Mouse (Mus musculus): ENCODE results near the gene Exoc3l2. TPM values are rescaled to one million over a fixed set of nuclear protein-coding genes. Genes with fewer than 3 reads are reported as not detected.

Gene Exoc3l2
- polyA plus RNA-seq, 1 experiment: 3.0 TPM

- H3K4me1 ChIP-seq (ENCODE audit: control insufficient read depth, insufficient read depth, low read length): no peaks in the 10 kb centered on the region
- no peak for TF ChIP-seq CTCF (IDR thresholded peaks at IDR 0.05; ENCODE audit: low read depth, low read length)
- no peak for TF ChIP-seq POLR2A (IDR thresholded peaks at IDR 0.05; ENCODE audit: insufficient read depth, low read length)
- TF ChIP-seq EP300 (IDR thresholded peaks at IDR 0.05; ENCODE audit: insufficient read depth, low read depth, low read length): no peak
- H3K27ac ChIP-seq (ENCODE audit: insufficient read depth, low read length): no peak overlapping the region
- H3K9me3 ChIP-seq (replicated peaks; ENCODE audit: control insufficient read depth, insufficient read depth, low read length, poor library complexity, severe bottlenecking): no peaks in the 10 kb centered on the region
- H3K4me3 ChIP-seq (ENCODE audit: low read depth, low read length): peak overlapping the region; percentile 37
- H3K9ac ChIP-seq (ENCODE audit: low read depth, poor library complexity, severe bottlenecking): 0 out of 2 replicates have a peak overlapping the region, but pooled peaks have one; percentile 6
- H3K36me3 ChIP-seq (ENCODE audit: control insufficient read depth, insufficient read depth, low read length, poor library complexity, severe bottlenecking): no peaks in the 10 kb centered on the region
- H3K27me3 ChIP-seq (ENCODE audit: control insufficient read depth, insufficient read depth, low read length, poor library complexity, severe bottlenecking): no peaks in the 10 kb centered on the region
These were observed 61.4 kb downstream of the Exoc3l2 start for GRCm38 (mm10) chr7:19524420-19525104.

- Histone ChIP-seq H3K27me3 (ENCODE audit: control insufficient read depth, insufficient read depth, low read length, poor library complexity, severe bottlenecking) (no peaks in the 10 kb centered on the region), H3K27ac (ENCODE audit: insufficient read depth, low read length) (no peak overlapping the region), H3K9ac (ENCODE audit: low read depth, poor library complexity, severe bottlenecking) (no peak overlapping the region), H3K36me3 (ENCODE audit: control insufficient read depth, insufficient read depth, low read length, poor library complexity, severe bottlenecking) (no peaks in the 10 kb centered on the region), H3K4me3 (ENCODE audit: low read depth, low read length) (no peak overlapping the region), H3K4me1 (ENCODE audit: control insufficient read depth, insufficient read depth, low read length) (no peaks in the 10 kb centered on the region), H3K9me3 (replicated peaks; ENCODE audit: control insufficient read depth, insufficient read depth, low read length, poor library complexity, severe bottlenecking) (no peaks in the 10 kb centered on the region)
- TF ChIP-seq CTCF (IDR thresholded peaks at IDR 0.05; ENCODE audit: low read depth, low read length) (no peak), POLR2A (IDR thresholded peaks at IDR 0.05; ENCODE audit: insufficient read depth, low read length) (no peak), EP300 (IDR thresholded peaks at IDR 0.05; ENCODE audit: insufficient read depth, low read depth, low read length) (no peak)
These were observed 62.0 kb downstream of the Exoc3l2 start for GRCm38 (mm10) chr7:19525105-19525481.

GRCm38 (mm10) chr7:19531077-19531476 lies 67.9 kb downstream of the Exoc3l2 start:
- H3K4me3 ChIP-seq (ENCODE audit: low read depth, low read length): no peak overlapping the region
- peaks cover 2% of the 10 kb centered on the region for H3K4me1 ChIP-seq (ENCODE audit: control insufficient read depth, insufficient read depth, low read length)
- H3K36me3 ChIP-seq (ENCODE audit: control insufficient read depth, insufficient read depth, low read length, poor library complexity, severe bottlenecking): no peaks in the 10 kb centered on the region
- H3K27me3 ChIP-seq (ENCODE audit: control insufficient read depth, insufficient read depth, low read length, poor library complexity, severe bottlenecking): no peaks in the 10 kb centered on the region
- no peak overlapping the region for H3K9ac ChIP-seq (ENCODE audit: low read depth, poor library complexity, severe bottlenecking)
- H3K9me3 ChIP-seq (replicated peaks; ENCODE audit: control insufficient read depth, insufficient read depth, low read length, poor library complexity, severe bottlenecking): no peaks in the 10 kb centered on the region
- TF ChIP-seq POLR2A (IDR thresholded peaks at IDR 0.05; ENCODE audit: insufficient read depth, low read length): no peak
- no peak for TF ChIP-seq EP300 (IDR thresholded peaks at IDR 0.05; ENCODE audit: insufficient read depth, low read depth, low read length)
- TF ChIP-seq CTCF (IDR thresholded peaks at IDR 0.05; ENCODE audit: low read depth, low read length): no peak
- H3K27ac ChIP-seq (ENCODE audit: insufficient read depth, low read length): no peak overlapping the region

- no peaks in the 10 kb centered on the region for H3K9me3 ChIP-seq (replicated peaks; ENCODE audit: control insufficient read depth, insufficient read depth, low read length, poor library complexity, severe bottlenecking)
- H3K36me3 ChIP-seq (ENCODE audit: control insufficient read depth, insufficient read depth, low read length, poor library complexity, severe bottlenecking): no peaks in the 10 kb centered on the region
- H3K27ac ChIP-seq (ENCODE audit: insufficient read depth, low read length): no peak overlapping the region
- no peak overlapping the region for H3K4me3 ChIP-seq (ENCODE audit: low read depth, low read length)
- TF ChIP-seq POLR2A (IDR thresholded peaks at IDR 0.05; ENCODE audit: insufficient read depth, low read length) (no peak), EP300 (IDR thresholded peaks at IDR 0.05; ENCODE audit: insufficient read depth, low read depth, low read length) (no peak), CTCF (IDR thresholded peaks at IDR 0.05; ENCODE audit: low read depth, low read length) (no peak)
- peaks cover 2% of the 10 kb centered on the region for H3K4me1 ChIP-seq (ENCODE audit: control insufficient read depth, insufficient read depth, low read length)
- H3K9ac ChIP-seq (ENCODE audit: low read depth, poor library complexity, severe bottlenecking): no peak overlapping the region
- H3K27me3 ChIP-seq (ENCODE audit: control insufficient read depth, insufficient read depth, low read length, poor library complexity, severe bottlenecking): no peaks in the 10 kb centered on the region
These were observed 69.1 kb downstream of the Exoc3l2 start for GRCm38 (mm10) chr7:19532240-19532639.

GRCm38 (mm10) chr7:19534676-19535075 lies 71.5 kb downstream of the Exoc3l2 start:
- H3K36me3 ChIP-seq (ENCODE audit: control insufficient read depth, insufficient read depth, low read length, poor library complexity, severe bottlenecking): no peaks in the 10 kb centered on the region
- H3K9me3 ChIP-seq (replicated peaks; ENCODE audit: control insufficient read depth, insufficient read depth, low read length, poor library complexity, severe bottlenecking): no peaks in the 10 kb centered on the region
- TF ChIP-seq POLR2A (IDR thresholded peaks at IDR 0.05; ENCODE audit: insufficient read depth, low read length) (no peak), CTCF (IDR thresholded peaks at IDR 0.05; ENCODE audit: low read depth, low read length) (no peak), EP300 (IDR thresholded peaks at IDR 0.05; ENCODE audit: insufficient read depth, low read depth, low read length) (no peak)
- no peak overlapping the region for H3K4me3 ChIP-seq (ENCODE audit: low read depth, low read length)
- H3K4me1 ChIP-seq (ENCODE audit: control insufficient read depth, insufficient read depth, low read length): peaks cover 2% of the 10 kb centered on the region
- no peak overlapping the region for H3K27ac ChIP-seq (ENCODE audit: insufficient read depth, low read length)
- no peaks in the 10 kb centered on the region for H3K27me3 ChIP-seq (ENCODE audit: control insufficient read depth, insufficient read depth, low read length, poor library complexity, severe bottlenecking)
- no peak overlapping the region for H3K9ac ChIP-seq (ENCODE audit: low read depth, poor library complexity, severe bottlenecking)

GRCm38 (mm10) chr7:19540771-19541566 lies 77.8 kb downstream of the Exoc3l2 start:
- no peaks in the 10 kb centered on the region for H3K36me3 ChIP-seq (ENCODE audit: control insufficient read depth, insufficient read depth, low read length, poor library complexity, severe bottlenecking)
- no peak overlapping the region for H3K27ac ChIP-seq (ENCODE audit: insufficient read depth, low read length)
- no peaks in the 10 kb centered on the region for H3K4me1 ChIP-seq (ENCODE audit: control insufficient read depth, insufficient read depth, low read length)
- TF ChIP-seq POLR2A (IDR thresholded peaks at IDR 0.05; ENCODE audit: insufficient read depth, low read length) (no peak), CTCF (IDR thresholded peaks at IDR 0.05; ENCODE audit: low read depth, low read length) (no peak), EP300 (IDR thresholded peaks at IDR 0.05; ENCODE audit: insufficient read depth, low read depth, low read length) (no peak)
- no peak overlapping the region for H3K9ac ChIP-seq (ENCODE audit: low read depth, poor library complexity, severe bottlenecking)
- H3K27me3 ChIP-seq (ENCODE audit: control insufficient read depth, insufficient read depth, low read length, poor library complexity, severe bottlenecking): no peaks in the 10 kb centered on the region
- H3K9me3 ChIP-seq (replicated peaks; ENCODE audit: control insufficient read depth, insufficient read depth, low read length, poor library complexity, severe bottlenecking): no peaks in the 10 kb centered on the region
- H3K4me3 ChIP-seq (ENCODE audit: low read depth, low read length): no peak overlapping the region

Data from ES-Bruce4 (cell line).